In the genomic region with DNA sequence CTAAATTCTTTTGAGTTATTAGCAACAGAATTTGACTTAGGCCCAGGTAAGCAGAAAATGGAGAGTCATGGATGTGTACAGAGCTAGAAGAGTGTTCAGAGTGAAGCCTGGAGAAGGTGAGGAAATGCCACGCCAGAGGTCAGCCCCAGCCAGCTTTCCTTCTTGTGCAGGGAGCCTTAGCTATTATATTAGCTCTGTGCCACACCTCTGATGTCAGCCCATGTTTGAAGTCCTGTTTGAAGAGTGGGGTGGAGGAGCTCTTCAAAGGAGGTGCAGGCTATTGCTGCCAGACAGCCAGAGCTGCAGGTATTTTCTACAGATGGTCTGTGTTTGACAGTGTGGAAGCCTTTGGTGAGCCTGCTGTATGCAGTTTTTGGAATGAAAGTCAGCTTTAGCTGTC, we compare ENCODE assay signal across 21 mouse cellular contexts. TPM values are rescaled to one million over a fixed set of nuclear protein-coding genes. Genes with fewer than 3 reads are reported as not detected.
DNase-seq lines count a peak whose midpoint lies in the region; ATAC-seq lines count a peak whose summit lies in the region.
"Had no signal": no experiment of that assay in that cellular context is flagged by ENCODE, and none has a peak within 500 bp of the region (broad histone marks: within the 10 kb centered on the region; RNA-seq: fewer than 3 reads in every experiment).

No protein-coding gene starts in this region.

- H3K4me2 ChIP-seq in forebrain, embryonic 14.5 days (ENCODE audit: low read length): no peak overlapping the region
- H3K4me2 ChIP-seq in forebrain, embryonic 15.5 days (replicated peaks): no peak overlapping the region
- no peak overlapping the region for H3K4me2 ChIP-seq in liver, embryonic 15.5 days
- no peak overlapping the region for H3K4me2 ChIP-seq in hindbrain, embryonic 11.5 days (replicated peaks; ENCODE audit: low read depth, low read length)
- H3K4me2 ChIP-seq: limb, embryonic 13.5 days had no signal

- WGBS in forebrain, embryonic 14.5 days: 75% methylated on average over 1 of the region's 1 CpGs
- 88% methylated on average over 1 of the region's 1 CpGs for WGBS in forebrain, embryonic 15.5 days
- 61% methylated on average over 1 of the region's 1 CpGs for WGBS in liver, embryonic 15.5 days (ENCODE audit: insufficient replicate concordance)
- WGBS in hindbrain, embryonic 11.5 days: 71% methylated on average over 1 of the region's 1 CpGs

- no peaks in the 10 kb centered on the region for H3K36me3 ChIP-seq in forebrain, embryonic 14.5 days (ENCODE audit: control insufficient read depth, insufficient read depth, low read length)
- H3K36me3 ChIP-seq in forebrain, embryonic 15.5 days: no peaks in the 10 kb centered on the region
- peaks cover 14% of the 10 kb centered on the region for H3K36me3 ChIP-seq in liver, embryonic 15.5 days (replicated peaks)
- H3K36me3 ChIP-seq in hindbrain, embryonic 11.5 days (ENCODE audit: control insufficient read depth, insufficient read depth, low read length): no peaks in the 10 kb centered on the region

- DNase-seq in forebrain, embryonic 14.5 days (ENCODE audit: low spot score): peak; percentile 21
- DNase-seq in ZHBTc4 (ENCODE audit: low read depth, low spot score): peak; percentile 23
- peak; percentile 76 for DNase-seq in lung, postnatal 25 days (ENCODE audit: low spot score)
- no peak for DNase-seq in hindbrain, embryonic 11.5 days (ENCODE audit: low spot score)
- no peak for DNase-seq in spleen, postnatal 10 days (ENCODE audit: low spot score in 2 of 2)
- no peak for DNase-seq in retina, postnatal 1 day
- DNase-seq: adrenal gland, postnatal 25 days; cerebellum, postnatal 10 days; embryo, embryonic 11 days; gastrocnemius, postnatal 14 days; heart, postnatal 36 days; spleen, adult 18-20 months; thymus, adult 2 months had no signal

- no peak overlapping the region for H3K9ac ChIP-seq in forebrain, embryonic 14.5 days (ENCODE audit: low read length)
- no peak overlapping the region for H3K9ac ChIP-seq in forebrain, embryonic 15.5 days (replicated peaks)
- H3K9ac ChIP-seq in liver, embryonic 15.5 days: no peak overlapping the region
- no peak overlapping the region for H3K9ac ChIP-seq in hindbrain, embryonic 11.5 days (ENCODE audit: low read depth, low read length)
- H3K9ac ChIP-seq: limb, embryonic 13.5 days had no signal

- ATAC-seq in forebrain, embryonic 14.5 days: no peak; the same call in 1 of the 2 replicates
- no peak for ATAC-seq in forebrain, embryonic 15.5 days (replicated peaks)
- ATAC-seq in liver, embryonic 15.5 days (ENCODE audit: insufficient read depth): no peak
- no peak for ATAC-seq in hindbrain, embryonic 11.5 days (ENCODE audit: low FRiP score)
- ATAC-seq: activated CD4-positive, CD25-positive, alpha-beta regulatory T cell, adult 4 months had no signal

- no peaks in the 10 kb centered on the region for H3K9me3 ChIP-seq in forebrain, embryonic 14.5 days (replicated peaks; ENCODE audit: control insufficient read depth, low read length)
- H3K9me3 ChIP-seq in forebrain, embryonic 15.5 days: no peaks in the 10 kb centered on the region
- no peaks in the 10 kb centered on the region for H3K9me3 ChIP-seq in liver, embryonic 15.5 days (replicated peaks)
- H3K9me3 ChIP-seq in hindbrain, embryonic 11.5 days (ENCODE audit: control insufficient read depth, low read length): no peaks in the 10 kb centered on the region
- H3K9me3 ChIP-seq: heart, embryonic 10.5 days; limb, embryonic 13.5 days had no signal

- no peaks in the 10 kb centered on the region for H3K27me3 ChIP-seq in forebrain, embryonic 14.5 days (replicated peaks; ENCODE audit: control insufficient read depth, insufficient read depth, low read length)
- H3K27me3 ChIP-seq in forebrain, embryonic 15.5 days: no peaks in the 10 kb centered on the region
- H3K27me3 ChIP-seq in liver, embryonic 15.5 days: no peaks in the 10 kb centered on the region
- H3K27me3 ChIP-seq in hindbrain, embryonic 11.5 days (ENCODE audit: control insufficient read depth, insufficient read depth, low read length): no peaks in the 10 kb centered on the region
- H3K27me3 ChIP-seq: limb, embryonic 13.5 days had no signal

- H3K4me1 ChIP-seq in forebrain, embryonic 14.5 days (ENCODE audit: control insufficient read depth, insufficient read depth, low read length): peaks cover 10% of the 10 kb centered on the region; the same call in 1 of the 2 replicates
- peaks cover 15% of the 10 kb centered on the region for H3K4me1 ChIP-seq in forebrain, embryonic 15.5 days
- peaks cover 57% of the 10 kb centered on the region for H3K4me1 ChIP-seq in liver, embryonic 15.5 days (replicated peaks)
- no peaks in the 10 kb centered on the region for H3K4me1 ChIP-seq in hindbrain, embryonic 11.5 days (replicated peaks; ENCODE audit: control insufficient read depth, insufficient read depth, low read length)

- no peak overlapping the region for H3K27ac ChIP-seq in forebrain, embryonic 14.5 days (ENCODE audit: low read depth, low read length)
- no peak overlapping the region for H3K27ac ChIP-seq in forebrain, embryonic 15.5 days (replicated peaks)
- H3K27ac ChIP-seq in liver, embryonic 15.5 days (replicated peaks): peak overlapping the region; percentile 45; the same call in 1 of the 2 replicates
- H3K27ac ChIP-seq in hindbrain, embryonic 11.5 days (ENCODE audit: low read depth, low read length): no peak overlapping the region
- H3K27ac ChIP-seq: heart, embryonic 10.5 days; kidney, postnatal 0 days; layer of hippocampus, adult 2 months; left cerebral cortex, adult 2 months; limb, embryonic 13.5 days had no signal

- no peak overlapping the region for H3K4me3 ChIP-seq in forebrain, embryonic 14.5 days (ENCODE audit: low read depth, low read length)
- H3K4me3 ChIP-seq in forebrain, embryonic 15.5 days: no peak overlapping the region
- H3K4me3 ChIP-seq in liver, embryonic 15.5 days (replicated peaks): no peak overlapping the region
- no peak overlapping the region for H3K4me3 ChIP-seq in hindbrain, embryonic 11.5 days (ENCODE audit: low read depth, low read length)
- H3K4me3 ChIP-seq: heart, embryonic 10.5 days; layer of hippocampus, adult 2 months; left cerebral cortex, adult 2 months; limb, embryonic 13.5 days had no signal

RNA-seq across cellular contexts. Expression of a gene that starts 5.5 kb away (rescaled TPM):
- 4.3 and 4.6 TPM in 2 replicates for polyA plus RNA-seq in forebrain, embryonic 14.5 days (2014; fragmentation: Nextera tagmentation; extraction: Ambion mirVana)
- 3.5 and 3.7 TPM in 2 replicates for polyA plus RNA-seq in forebrain, embryonic 15.5 days (2015; fragmentation: Nextera tagmentation; extraction: Ambion mirVana)
- polyA plus RNA-seq in liver, embryonic 15.5 days (2015; fragmentation: Nextera tagmentation; extraction: Ambion mirVana): 1.2 and 1.8 TPM in 2 replicates
- 4.7 and 6.6 TPM in 2 replicates for polyA plus RNA-seq in hindbrain, embryonic 11.5 days (2014; fragmentation: Nextera tagmentation; extraction: Ambion mirVana)

RNA-seq across cellular contexts. Expression of a gene that starts 38.9 kb away (rescaled TPM):
- polyA plus RNA-seq in forebrain, embryonic 14.5 days (2014; fragmentation: Nextera tagmentation; extraction: Ambion mirVana): 39.6 and 44.8 TPM in 2 replicates
- 82.1 and 84.7 TPM in 2 replicates for polyA plus RNA-seq in forebrain, embryonic 15.5 days (2015; fragmentation: Nextera tagmentation; extraction: Ambion mirVana)
- 61.6 and 65.8 TPM in 2 replicates for polyA plus RNA-seq in liver, embryonic 15.5 days (2015; fragmentation: Nextera tagmentation; extraction: Ambion mirVana)
- 76.0 and 86.1 TPM in 2 replicates for polyA plus RNA-seq in hindbrain, embryonic 11.5 days (2014; fragmentation: Nextera tagmentation; extraction: Ambion mirVana)

RNA-seq across cellular contexts. Expression of a gene that starts 39.0 kb away (rescaled TPM):
- polyA plus RNA-seq in forebrain, embryonic 14.5 days (2014; fragmentation: Nextera tagmentation; extraction: Ambion mirVana): 125 and 127 TPM in 2 replicates
- polyA plus RNA-seq in forebrain, embryonic 15.5 days (2015; fragmentation: Nextera tagmentation; extraction: Ambion mirVana): 91.2 and 107 TPM in 2 replicates
- 23.1 and 23.3 TPM in 2 replicates for polyA plus RNA-seq in liver, embryonic 15.5 days (2015; fragmentation: Nextera tagmentation; extraction: Ambion mirVana)
- polyA plus RNA-seq in hindbrain, embryonic 11.5 days (2014; fragmentation: Nextera tagmentation; extraction: Ambion mirVana): 73.9 and 82.8 TPM in 2 replicates

Comparison
In these comparisons a context has a peak if more than half of its experiments do, and no peak if none do; other contexts are left out.
1. DNase-seq: peak in forebrain, embryonic 14.5 days (single experiment), ZHBTc4 (single experiment) and lung, postnatal 25 days (single experiment); none in hindbrain, embryonic 11.5 days (single experiment), spleen, postnatal 10 days (0 of 2) and retina, postnatal 1 day (single experiment).